Mouse (Mus musculus) spleen, adult 2 months (tissue): ENCODE results near the gene Ihh.

Experiments
- CTCF ChIP-seq: fragments of 200-500 bp; IDR thresholded peaks from 2 replicates; pipeline ENCODE4 v1.5.1; 2011; ENCODE audit warnings: mild to moderate bottlenecking, inconsistent platforms; ENCODE audit not compliant: insufficient read depth, insufficient read length, insufficient replicate concordance; ENCODE audit errors: extremely low read depth
- POLR2A ChIP-seq: fragments of 200-500 bp; IDR thresholded peaks from 2 replicates; pipeline ENCODE4 v1.6.1; 2011; ENCODE audit warnings: low read depth, low read length, inconsistent platforms

- no peak for TF ChIP-seq POLR2A
- TF ChIP-seq CTCF: no peak
Measured at GRCm38 (mm10) chr1:74950576-74951490, 639 bp downstream of the Ihh start.
